Mouse (Mus musculus): ENCODE data around the gene Slc7a6os.

- no peak for TF ChIP-seq CTCF (conservative IDR thresholded peaks at IDR 0.05 in 1 of 2, IDR thresholded peaks at IDR 0.05 in 1 of 2; ENCODE audit: low read depth in 2 of 2, low read length in 2 of 2)
- no peak for TF ChIP-seq MEF2A (IDR thresholded peaks at IDR 0.05; ENCODE audit: borderline replicate concordance, low read depth, low read length)
- no peak for TF ChIP-seq EP300 (IDR thresholded peaks at IDR 0.05; ENCODE audit: low read length)
- TF ChIP-seq SMC3 (IDR thresholded peaks at IDR 0.05; ENCODE audit: low read depth, low read length): no peak
- no peak for TF ChIP-seq ZC3H11A (IDR thresholded peaks at IDR 0.05; ENCODE audit: low read depth, low read length)
- TF ChIP-seq ZMIZ1 (IDR thresholded peaks at IDR 0.05; ENCODE audit: low read depth, low read length): no peak
Measured at GRCm38 (mm10) chr8:106250186-106250585, 39.5 kb upstream of the Slc7a6os start.

Data from CH12.LX (cell line).